Mouse (Mus musculus): ENCODE measurements around the gene Helz2. TPM values are rescaled to one million over a fixed set of nuclear protein-coding genes. Genes with fewer than 3 reads are reported as not detected.
"Not testable (repeated sequence)": the region's sequence is repeated elsewhere in the genome, so short reads cannot be mapped to it uniquely, and the experiment has no call there.

Gene Helz2
- polyA plus RNA-seq, 1 experiment from 2014 or later, result 3.1 TPM

GRCm38 (mm10) chr2:181196628-181197300, 45.1 kb downstream of the Helz2 start:
- DNase-seq (ENCODE audit: low spot score), result no peak
- Histone ChIP-seq H3K9ac (replicated peaks; ENCODE audit: low read depth) (no peak overlapping the region), H3K9me3 (ENCODE audit: low read length) (no peaks in the 10 kb centered on the region), H3K27me3 (replicated peaks; ENCODE audit: insufficient read depth, low read length) (no peaks in the 10 kb centered on the region), H3K4me1 (ENCODE audit: insufficient read depth, low read depth, low read length) (no peaks in the 10 kb centered on the region), H3K27ac (ENCODE audit: low read length) (no peak overlapping the region), H3K36me3 (ENCODE audit: insufficient read depth, low read length) (no peaks in the 10 kb centered on the region), H3K4me2 (replicated peaks; ENCODE audit: low read depth, low read length) (no peak overlapping the region), H3K4me3 (ENCODE audit: low read depth, low read length) (no peak overlapping the region)
- no peak for ATAC-seq
- TF ChIP-seq CTCF (IDR thresholded peaks at IDR 0.05) (no peak), EP300 (IDR thresholded peaks at IDR 0.05) (no peak)
- WGBS, result 71% methylated on average over 4 of the region's 4 CpGs

GRCm38 (mm10) chr2:181193044-181193443, 48.8 kb downstream of the Helz2 start:
- no peaks in the 10 kb centered on the region for H3K27me3 ChIP-seq (replicated peaks; ENCODE audit: insufficient read depth, low read length)
- no peak overlapping the region for H3K9ac ChIP-seq (replicated peaks; ENCODE audit: low read depth)
- no peaks in the 10 kb centered on the region for H3K9me3 ChIP-seq (ENCODE audit: low read length)
- ATAC-seq (no peak), DNase-seq (ENCODE audit: low spot score) (peak; percentile 10)
- TF ChIP-seq EP300 (IDR thresholded peaks at IDR 0.05) (no peak), CTCF (IDR thresholded peaks at IDR 0.05) (no peak)
- no peaks in the 10 kb centered on the region for H3K36me3 ChIP-seq (ENCODE audit: insufficient read depth, low read length)
- H3K4me2 ChIP-seq (replicated peaks; ENCODE audit: low read depth, low read length), result no peak overlapping the region
- H3K27ac ChIP-seq (ENCODE audit: low read length), result no peak overlapping the region
- 71% methylated on average over 3 of the region's 3 CpGs for WGBS
- peaks cover 9% of the 10 kb centered on the region; the same call in 1 of the 2 replicates for H3K4me1 ChIP-seq (ENCODE audit: insufficient read depth, low read depth, low read length)
- no peak overlapping the region for H3K4me3 ChIP-seq (ENCODE audit: low read depth, low read length)

- no peaks in the 10 kb centered on the region for H3K36me3 ChIP-seq (ENCODE audit: insufficient read depth, low read length)
- DNase-seq (ENCODE audit: low spot score) (no peak), ATAC-seq (no peak)
- WGBS, result 58% methylated on average over 4 of the region's 4 CpGs
- H3K9ac ChIP-seq (replicated peaks; ENCODE audit: low read depth), result no peak overlapping the region
- no peaks in the 10 kb centered on the region for H3K27me3 ChIP-seq (replicated peaks; ENCODE audit: insufficient read depth, low read length)
- peaks cover 9% of the 10 kb centered on the region; the same call in 1 of the 2 replicates for H3K4me1 ChIP-seq (ENCODE audit: insufficient read depth, low read depth, low read length)
- TF ChIP-seq CTCF (IDR thresholded peaks at IDR 0.05) (no peak), EP300 (IDR thresholded peaks at IDR 0.05) (no peak)
- H3K4me3 ChIP-seq (ENCODE audit: low read depth, low read length), result no peak overlapping the region
- H3K27ac ChIP-seq (ENCODE audit: low read length), result no peak overlapping the region
- no peak overlapping the region for H3K4me2 ChIP-seq (replicated peaks; ENCODE audit: low read depth, low read length)
- H3K9me3 ChIP-seq (ENCODE audit: low read length), result no peaks in the 10 kb centered on the region
Observed at GRCm38 (mm10) chr2:181191936-181192335, 49.9 kb downstream of the Helz2 start.

- not testable (repeated sequence) for DNase-seq (ENCODE audit: low spot score); H3K9me3 ChIP-seq (ENCODE audit: low read length); H3K4me3 ChIP-seq (ENCODE audit: low read depth, low read length); H3K27ac ChIP-seq (ENCODE audit: low read length); H3K27me3 ChIP-seq (replicated peaks; ENCODE audit: insufficient read depth, low read length); H3K4me1 ChIP-seq (ENCODE audit: insufficient read depth, low read depth, low read length); ATAC-seq; H3K9ac ChIP-seq (replicated peaks; ENCODE audit: low read depth); H3K36me3 ChIP-seq (ENCODE audit: insufficient read depth, low read length); H3K4me2 ChIP-seq (replicated peaks; ENCODE audit: low read depth, low read length)
- 72% methylated on average over 4 of the region's 4 CpGs for WGBS
Observed at GRCm38 (mm10) chr2:181191385-181191784, 50.4 kb downstream of the Helz2 start.

DNA sequence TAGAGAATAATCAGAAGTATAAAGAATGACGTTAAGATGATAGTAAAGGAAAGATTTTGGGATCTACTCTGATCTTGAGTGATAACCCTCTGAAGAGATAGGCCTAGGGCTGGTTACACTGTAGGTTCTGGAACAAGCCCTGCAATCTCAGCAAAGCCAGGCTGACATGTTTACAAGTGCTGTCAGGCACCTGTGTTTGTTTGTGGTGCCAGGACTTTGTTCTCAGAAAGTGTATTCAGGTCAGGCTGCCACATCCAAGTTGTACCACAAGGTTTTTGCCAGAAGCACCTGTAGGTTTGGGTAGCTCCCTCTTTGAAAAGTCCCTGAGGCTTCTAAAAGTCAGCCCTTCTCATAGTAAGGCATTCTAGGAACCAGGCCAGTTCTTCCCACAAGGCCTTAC, 52.5 kb downstream of the Helz2 start:
- TF ChIP-seq CTCF (IDR thresholded peaks at IDR 0.05) (no peak), EP300 (IDR thresholded peaks at IDR 0.05) (no peak)
- Histone ChIP-seq H3K4me2 (replicated peaks; ENCODE audit: low read depth, low read length) (no peak overlapping the region), H3K9me3 (ENCODE audit: low read length) (no peaks in the 10 kb centered on the region), H3K36me3 (ENCODE audit: insufficient read depth, low read length) (no peaks in the 10 kb centered on the region), H3K4me1 (ENCODE audit: insufficient read depth, low read depth, low read length) (peaks cover 9% of the 10 kb centered on the region; the same call in 1 of the 2 replicates), H3K4me3 (ENCODE audit: low read depth, low read length) (no peak overlapping the region), H3K9ac (replicated peaks; ENCODE audit: low read depth) (no peak overlapping the region), H3K27ac (ENCODE audit: low read length) (peak overlapping the region; percentile 57; the same call in 1 of the 2 replicates), H3K27me3 (replicated peaks; ENCODE audit: insufficient read depth, low read length) (no peaks in the 10 kb centered on the region)
- 85% methylated on average over 1 of the region's 1 CpGs for WGBS
- DNase-seq (ENCODE audit: low spot score) (peak; percentile 14), ATAC-seq (no peak)

GRCm38 (mm10) chr2:181188681-181189080, 53.1 kb downstream of the Helz2 start:
- TF ChIP-seq EP300 (IDR thresholded peaks at IDR 0.05) (no peak), CTCF (IDR thresholded peaks at IDR 0.05) (no peak)
- no peak overlapping the region for H3K9ac ChIP-seq (replicated peaks; ENCODE audit: low read depth)
- WGBS, result 31% methylated on average over 2 of the region's 2 CpGs
- no peaks in the 10 kb centered on the region for H3K27me3 ChIP-seq (replicated peaks; ENCODE audit: insufficient read depth, low read length)
- H3K4me3 ChIP-seq (ENCODE audit: low read depth, low read length), result no peak overlapping the region
- H3K4me2 ChIP-seq (replicated peaks; ENCODE audit: low read depth, low read length), result peak overlapping the region; percentile 78; the same call in 1 of the 2 replicates
- DNase-seq (ENCODE audit: low spot score), result peak; percentile 44
- H3K36me3 ChIP-seq (ENCODE audit: insufficient read depth, low read length), result no peaks in the 10 kb centered on the region
- peak overlapping the region; percentile 57 for H3K27ac ChIP-seq (ENCODE audit: low read length)
- H3K4me1 ChIP-seq (ENCODE audit: insufficient read depth, low read depth, low read length), result peaks cover 9% of the 10 kb centered on the region; the same call in 1 of the 2 replicates
- ATAC-seq, result no peak
- H3K9me3 ChIP-seq (ENCODE audit: low read length), result no peaks in the 10 kb centered on the region
